Mouse (Mus musculus): ENCODE measurements around the gene Prr5l. TPM values are rescaled to one million over a fixed set of nuclear protein-coding genes. Genes with fewer than 3 reads are reported as not detected.

Prr5l gene
- polyA plus RNA-seq, 1 experiment from 2014 or later: 18.0 TPM

GRCm38 (mm10) chr2:101813581-101814271 is 69.1 kb downstream of the Prr5l start:
- no peak overlapping the region for H3K4me3 ChIP-seq (ENCODE audit: low read depth, low read length)
- H3K27ac ChIP-seq (replicated peaks; ENCODE audit: low read depth, low read length): no peak overlapping the region
- WGBS: 70% methylated on average over 6 of the region's 6 CpGs
- H3K9ac ChIP-seq (replicated peaks; ENCODE audit: low read length): no peak overlapping the region
- H3K27me3 ChIP-seq (ENCODE audit: control insufficient read depth, insufficient read depth, low read length): no peaks in the 10 kb centered on the region
- ATAC-seq (replicated peaks; ENCODE audit: insufficient number of reproducible peaks, low FRiP score, low TSS enrichment, low read depth) (no peak), DNase-seq (ENCODE audit: low spot score) (no peak)
- no peak overlapping the region for H3K4me2 ChIP-seq (ENCODE audit: low read depth, low read length)
- H3K9me3 ChIP-seq (replicated peaks; ENCODE audit: control insufficient read depth, low read length): no peaks in the 10 kb centered on the region
- no peaks in the 10 kb centered on the region for H3K36me3 ChIP-seq (replicated peaks; ENCODE audit: control insufficient read depth, insufficient read depth, low read depth, low read length)
- H3K4me1 ChIP-seq (ENCODE audit: control insufficient read depth, insufficient read depth, low read length): no peaks in the 10 kb centered on the region; the same call in 1 of the 2 replicates

GRCm38 (mm10) chr2:101811925-101812324 is 70.9 kb downstream of the Prr5l start:
- Histone ChIP-seq H3K36me3 (replicated peaks; ENCODE audit: control insufficient read depth, insufficient read depth, low read depth, low read length) (no peaks in the 10 kb centered on the region), H3K9ac (replicated peaks; ENCODE audit: low read length) (no peak overlapping the region), H3K27me3 (ENCODE audit: control insufficient read depth, insufficient read depth, low read length) (no peaks in the 10 kb centered on the region), H3K4me2 (ENCODE audit: low read depth, low read length) (no peak overlapping the region), H3K27ac (replicated peaks; ENCODE audit: low read depth, low read length) (no peak overlapping the region), H3K9me3 (replicated peaks; ENCODE audit: control insufficient read depth, low read length) (no peaks in the 10 kb centered on the region), H3K4me1 (ENCODE audit: control insufficient read depth, insufficient read depth, low read length) (no peaks in the 10 kb centered on the region; the same call in 1 of the 2 replicates), H3K4me3 (ENCODE audit: low read depth, low read length) (no peak overlapping the region)
- 88% methylated on average over 3 of the region's 3 CpGs for WGBS
- no peak for ATAC-seq (replicated peaks; ENCODE audit: insufficient number of reproducible peaks, low FRiP score, low TSS enrichment, low read depth)
- DNase-seq (ENCODE audit: low spot score): no peak

GRCm38 (mm10) chr2:101810774-101811173 is 72.1 kb downstream of the Prr5l start:
- Histone ChIP-seq H3K27ac (replicated peaks; ENCODE audit: low read depth, low read length) (no peak overlapping the region), H3K4me1 (ENCODE audit: control insufficient read depth, insufficient read depth, low read length) (no peaks in the 10 kb centered on the region; the same call in 1 of the 2 replicates), H3K27me3 (ENCODE audit: control insufficient read depth, insufficient read depth, low read length) (no peaks in the 10 kb centered on the region), H3K9ac (replicated peaks; ENCODE audit: low read length) (no peak overlapping the region), H3K4me2 (ENCODE audit: low read depth, low read length) (no peak overlapping the region), H3K4me3 (ENCODE audit: low read depth, low read length) (no peak overlapping the region), H3K9me3 (replicated peaks; ENCODE audit: control insufficient read depth, low read length) (no peaks in the 10 kb centered on the region), H3K36me3 (replicated peaks; ENCODE audit: control insufficient read depth, insufficient read depth, low read depth, low read length) (no peaks in the 10 kb centered on the region)
- DNase-seq (ENCODE audit: low spot score) (no peak), ATAC-seq (replicated peaks; ENCODE audit: insufficient number of reproducible peaks, low FRiP score, low TSS enrichment, low read depth) (no peak)
- WGBS: 48% methylated on average over 8 of the region's 8 CpGs

- Histone ChIP-seq H3K36me3 (replicated peaks; ENCODE audit: control insufficient read depth, insufficient read depth, low read depth, low read length) (no peaks in the 10 kb centered on the region), H3K27me3 (ENCODE audit: control insufficient read depth, insufficient read depth, low read length) (no peaks in the 10 kb centered on the region), H3K9ac (replicated peaks; ENCODE audit: low read length) (no peak overlapping the region), H3K4me1 (ENCODE audit: control insufficient read depth, insufficient read depth, low read length) (no peaks in the 10 kb centered on the region), H3K9me3 (replicated peaks; ENCODE audit: control insufficient read depth, low read length) (no peaks in the 10 kb centered on the region), H3K4me2 (ENCODE audit: low read depth, low read length) (no peak overlapping the region), H3K27ac (replicated peaks; ENCODE audit: low read depth, low read length) (no peak overlapping the region), H3K4me3 (ENCODE audit: low read depth, low read length) (no peak overlapping the region)
- 84% methylated on average over 6 of the region's 6 CpGs for WGBS
- DNase-seq (ENCODE audit: low spot score) (no peak), ATAC-seq (replicated peaks; ENCODE audit: insufficient number of reproducible peaks, low FRiP score, low TSS enrichment, low read depth) (no peak)
Measured at GRCm38 (mm10) chr2:101809640-101810305, 73.1 kb downstream of the Prr5l start.

GRCm38 (mm10) chr2:101807756-101808155 is 75.1 kb downstream of the Prr5l start:
- ATAC-seq (replicated peaks; ENCODE audit: insufficient number of reproducible peaks, low FRiP score, low TSS enrichment, low read depth) (no peak), DNase-seq (ENCODE audit: low spot score) (no peak)
- Histone ChIP-seq H3K36me3 (replicated peaks; ENCODE audit: control insufficient read depth, insufficient read depth, low read depth, low read length) (no peaks in the 10 kb centered on the region), H3K27ac (replicated peaks; ENCODE audit: low read depth, low read length) (no peak overlapping the region), H3K4me1 (ENCODE audit: control insufficient read depth, insufficient read depth, low read length) (no peaks in the 10 kb centered on the region), H3K9me3 (replicated peaks; ENCODE audit: control insufficient read depth, low read length) (no peaks in the 10 kb centered on the region), H3K27me3 (ENCODE audit: control insufficient read depth, insufficient read depth, low read length) (no peaks in the 10 kb centered on the region), H3K9ac (replicated peaks; ENCODE audit: low read length) (no peak overlapping the region), H3K4me2 (ENCODE audit: low read depth, low read length) (no peak overlapping the region), H3K4me3 (ENCODE audit: low read depth, low read length) (no peak overlapping the region)
- WGBS: 73% methylated on average over 5 of the region's 5 CpGs

GRCm38 (mm10) chr2:101802240-101802639 is 80.6 kb downstream of the Prr5l start:
- Histone ChIP-seq H3K9me3 (replicated peaks; ENCODE audit: control insufficient read depth, low read length) (no peaks in the 10 kb centered on the region), H3K27ac (replicated peaks; ENCODE audit: low read depth, low read length) (no peak overlapping the region), H3K36me3 (replicated peaks; ENCODE audit: control insufficient read depth, insufficient read depth, low read depth, low read length) (no peaks in the 10 kb centered on the region), H3K4me2 (ENCODE audit: low read depth, low read length) (no peak overlapping the region), H3K9ac (replicated peaks; ENCODE audit: low read length) (no peak overlapping the region), H3K4me1 (ENCODE audit: control insufficient read depth, insufficient read depth, low read length) (no peaks in the 10 kb centered on the region), H3K27me3 (ENCODE audit: control insufficient read depth, insufficient read depth, low read length) (no peaks in the 10 kb centered on the region), H3K4me3 (ENCODE audit: low read depth, low read length) (no peak overlapping the region)
- WGBS: 92% methylated on average over 6 of the region's 6 CpGs
- DNase-seq (ENCODE audit: low spot score) (no peak), ATAC-seq (replicated peaks; ENCODE audit: insufficient number of reproducible peaks, low FRiP score, low TSS enrichment, low read depth) (no peak)

- peak; percentile 71 for DNase-seq (ENCODE audit: low spot score)
Measured at GRCm38 (mm10) chr2:101797901-101798250, 85.0 kb downstream of the Prr5l start.

GRCm38 (mm10) chr2:101797166-101797900 is 85.5 kb downstream of the Prr5l start:
- under 1% methylated on average over 49 of the region's 49 CpGs for WGBS
- Histone ChIP-seq H3K36me3 (replicated peaks; ENCODE audit: control insufficient read depth, insufficient read depth, low read depth, low read length) (no peaks in the 10 kb centered on the region), H3K4me2 (ENCODE audit: low read depth, low read length) (peak overlapping the region; percentile 89), H3K27me3 (ENCODE audit: control insufficient read depth, insufficient read depth, low read length) (no peaks in the 10 kb centered on the region), H3K4me3 (ENCODE audit: low read depth, low read length) (peak overlapping the region; percentile 54), H3K4me1 (ENCODE audit: control insufficient read depth, insufficient read depth, low read length) (no peaks in the 10 kb centered on the region), H3K9ac (replicated peaks; ENCODE audit: low read length) (peak overlapping the region; percentile 68), H3K27ac (replicated peaks; ENCODE audit: low read depth, low read length) (peak overlapping the region; percentile 63; the same call in 1 of the 2 replicates), H3K9me3 (replicated peaks; ENCODE audit: control insufficient read depth, low read length) (no peaks in the 10 kb centered on the region)
- ATAC-seq (replicated peaks; ENCODE audit: insufficient number of reproducible peaks, low FRiP score, low TSS enrichment, low read depth): peak; percentile 76
- DNase-seq (ENCODE audit: low spot score): peak; percentile 77

More at GRCm38 (mm10) chr2:101797901-101798250, 85.0 kb downstream of the Prr5l start:
- Histone ChIP-seq H3K4me2 (ENCODE audit: low read depth, low read length) (peak overlapping the region; percentile 89), H3K9ac (replicated peaks; ENCODE audit: low read length) (peak overlapping the region; percentile 68), H3K4me3 (ENCODE audit: low read depth, low read length) (peak overlapping the region; percentile 54), H3K27ac (replicated peaks; ENCODE audit: low read depth, low read length) (peak overlapping the region; percentile 63; the same call in 1 of the 2 replicates), H3K27me3 (ENCODE audit: control insufficient read depth, insufficient read depth, low read length) (no peaks in the 10 kb centered on the region), H3K36me3 (replicated peaks; ENCODE audit: control insufficient read depth, insufficient read depth, low read depth, low read length) (no peaks in the 10 kb centered on the region), H3K4me1 (ENCODE audit: control insufficient read depth, insufficient read depth, low read length) (no peaks in the 10 kb centered on the region), H3K9me3 (replicated peaks; ENCODE audit: control insufficient read depth, low read length) (no peaks in the 10 kb centered on the region)
- no peak for ATAC-seq (replicated peaks; ENCODE audit: insufficient number of reproducible peaks, low FRiP score, low TSS enrichment, low read depth)
- 2% methylated on average over 19 of the region's 19 CpGs for WGBS

Data from embryonic facial prominence, embryonic 11.5 days (tissue).